Mouse (Mus musculus) urinary bladder, postnatal 4 days (tissue): Measurements from ENCODE around the gene Cttn.

Experiments
- DNase-seq, 2 experiments: peaks; one replicate each; pipeline ENCODE4 v3.0.0; 2021 to 2022; ENCODE audit warnings: low spot score in 2 of 2

The Cttn gene

GRCm38 (mm10) chr7:144449637-144450570 lies 20.9 kb downstream of the Cttn start:
- DNase-seq: peak; percentile 71 to 79

- no peak for DNase-seq
These were observed 22.6 kb downstream of the Cttn start for GRCm38 (mm10) chr7:144448186-144448585.

GRCm38 (mm10) chr7:144447146-144447545 lies 23.7 kb downstream of the Cttn start:
- DNase-seq: no peak

GRCm38 (mm10) chr7:144444788-144445187 lies 26.0 kb downstream of the Cttn start:
- DNase-seq: no peak

GRCm38 (mm10) chr7:144441976-144442375 lies 28.8 kb downstream of the Cttn start:
- DNase-seq: no peak

GRCm38 (mm10) chr7:144441466-144441865 lies 29.3 kb downstream of the Cttn start:
- DNase-seq: no peak

- DNase-seq: no peak
These were observed 32.0 kb downstream of the Cttn start for GRCm38 (mm10) chr7:144438811-144439210.

GRCm38 (mm10) chr7:144432920-144433319 lies 37.9 kb downstream of the Cttn start:
- DNase-seq: no peak

GRCm38 (mm10) chr7:144427460-144427859 lies 43.3 kb downstream of the Cttn start:
- no peak for DNase-seq

GRCm38 (mm10) chr7:144426594-144426993 lies 44.2 kb downstream of the Cttn start:
- no peak for DNase-seq

GRCm38 (mm10) chr7:144425953-144426352 lies 44.9 kb downstream of the Cttn start:
- DNase-seq: no peak

GRCm38 (mm10) chr7:144421478-144421877 lies 49.3 kb downstream of the Cttn start:
- no peak for DNase-seq

GRCm38 (mm10) chr7:144420552-144420951 lies 50.3 kb downstream of the Cttn start:
- no peak for DNase-seq

- peak; percentile 54 to 69 for DNase-seq
These were observed 53.0 kb downstream of the Cttn start for GRCm38 (mm10) chr7:144417644-144418343.

GRCm38 (mm10) chr7:144417234-144417633 lies 53.6 kb downstream of the Cttn start:
- DNase-seq: no peak

- DNase-seq: no peak
These were observed 55.0 kb downstream of the Cttn start for GRCm38 (mm10) chr7:144415795-144416194.

- no peak for DNase-seq
These were observed 56.2 kb downstream of the Cttn start for GRCm38 (mm10) chr7:144414632-144415031.

- no peak for DNase-seq
These were observed 58.6 kb downstream of the Cttn start for GRCm38 (mm10) chr7:144411967-144412906.

GRCm38 (mm10) chr7:144409682-144410081 lies 61.1 kb downstream of the Cttn start:
- DNase-seq: no peak

GRCm38 (mm10) chr7:144408464-144409000 lies 62.3 kb downstream of the Cttn start:
- no peak for DNase-seq

GRCm38 (mm10) chr7:144407675-144408074 lies 63.1 kb downstream of the Cttn start:
- no peak for DNase-seq
